Mouse (Mus musculus) CH12.LX (cell line): ENCODE measurements at regions not wholly inside any gene's neighbourhood (a gene's known extent, or its start where the extent isn't known, plus 50 kb on each side); places are given as distances from the start of the nearest gene placed in this dataset.

Experiments
- NELFE ChIP-seq: IDR thresholded peaks from 2 replicates; pipeline ENCODE4 v1.6.1; 2011; ENCODE audit warnings: low read depth, low read length, improper control_type of control experiment
- POLR2A ChIP-seq: IDR thresholded peaks from 2 replicates; pipeline ENCODE4 v1.6.1; 2011; ENCODE audit warnings: low read depth, mild to moderate bottlenecking, improper control_type of control experiment, low read length
- ZNF384 ChIP-seq: IDR thresholded peaks from 2 replicates; pipeline ENCODE4 v1.6.1; 2012; ENCODE audit warnings: low read depth, low read length, improper control_type of control experiment, inconsistent platforms

DNA sequence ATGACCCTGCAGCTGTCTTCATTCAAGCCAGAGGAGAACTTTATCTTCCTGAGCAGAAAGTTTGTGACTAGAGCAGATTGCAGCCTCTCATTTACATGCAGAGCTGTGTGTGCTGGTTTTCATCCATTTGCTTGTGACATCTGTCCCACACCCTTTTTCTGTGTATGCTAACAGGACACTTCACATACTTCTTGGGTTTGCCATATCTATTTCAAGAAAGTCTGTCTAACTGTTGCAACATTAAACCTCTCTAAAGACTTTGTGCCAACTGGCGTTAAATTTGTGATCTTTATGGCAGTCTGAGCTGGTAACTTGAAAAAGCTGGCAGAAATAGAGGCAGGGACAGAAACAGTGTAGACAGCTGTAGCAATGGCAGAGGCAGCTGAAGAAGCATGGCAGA lies 685.0 kb downstream of the Zfp619 start:
- no peak for TF ChIP-seq NELFE
- no peak for TF ChIP-seq ZNF384
- TF ChIP-seq POLR2A: no peak
